Mouse (Mus musculus) heart, postnatal 0 days (tissue): ENCODE results near the gene Cebpb. TPM values are rescaled to one million over a fixed set of nuclear protein-coding genes. Genes with fewer than 3 reads are reported as not detected.

ENCODE experiments used
- ATAC-seq: fragments of 200-750 bp; cut with Nextera tagmentation; 2 replicates; pipeline ENCODE4 v1.8.0; 2017; ENCODE audit warnings: low read depth, moderate number of reproducible peaks, moderate library complexity; ENCODE audit not compliant: insufficient read depth
- DNase-seq: peaks from one replicate; pipeline ENCODE4 v3.0.0-alpha.2; 2016; ENCODE audit warnings: low spot score
- H3K27ac ChIP-seq: fragments of 300-500 bp; sonication (generic); 2 replicates; pipeline ENCODE4 v1.5.1; 2014; ENCODE audit warnings: low read depth, mild to moderate bottlenecking
- H3K27me3 ChIP-seq: fragments of 300-500 bp; sonication (generic); 2 replicates; pipeline ENCODE4 v1.6.1; 2014; ENCODE audit warnings: low read length, mixed read lengths; ENCODE audit not compliant: control insufficient read depth, insufficient read depth
- H3K36me3 ChIP-seq: fragments of 300-500 bp; sonication (generic); replicated peaks from 2 replicates; pipeline ENCODE4 v1.6.1; 2014; ENCODE audit warnings: low read length, mixed read lengths; ENCODE audit not compliant: control insufficient read depth, insufficient read depth
- H3K4me1 ChIP-seq: fragments of 300-500 bp; sonication (generic); 2 replicates; pipeline ENCODE4 v1.6.1; 2014; ENCODE audit warnings: antibody characterized with exemption; ENCODE audit not compliant: control insufficient read depth, insufficient read depth
- H3K4me2 ChIP-seq: fragments of 300-500 bp; sonication (generic); 2 replicates; pipeline ENCODE4 v1.6.1; 2014; ENCODE audit warnings: low read depth, mild to moderate bottlenecking, low read length, moderate library complexity
- H3K4me3 ChIP-seq: fragments of 300-500 bp; sonication (generic); 2 replicates; pipeline ENCODE4 v1.5.1; 2014; ENCODE audit warnings: low read depth, low read length
- H3K9ac ChIP-seq: fragments of 300-500 bp; sonication (generic); replicated peaks from 2 replicates; pipeline ENCODE4 v1.6.1; 2014; ENCODE audit warnings: low read depth, low read length, mixed read lengths
- H3K9me3 ChIP-seq: fragments of 300-500 bp; sonication (generic); replicated peaks from 2 replicates; pipeline ENCODE4 v1.6.1; 2016; ENCODE audit warnings: low read length; ENCODE audit not compliant: control insufficient read depth
- CTCF ChIP-seq: IDR thresholded peaks from 2 replicates; pipeline ENCODE4 v1.5.1; 2016; ENCODE audit warnings: antibody characterized with exemption, control low read depth, low read depth
- EP300 ChIP-seq: IDR thresholded peaks from 2 replicates; pipeline ENCODE4 v1.6.1; 2016; ENCODE audit warnings: antibody characterized with exemption, low read depth
- WGBS: fragments of 180-500 bp; shearing (Covaris S2); extraction: QIAGEN DNeasy Blood & Tissue Kit; methylation state at CpG from one replicate; pipeline ENCODE4 v1.1.7; 2014; 5-methylcytosine and 5-hydroxymethylcytosine counted together
- polyA plus RNA-seq: library from polyadenylated mRNA; unstranded; fragments of >200 nt; fragmentation: Nextera tagmentation; extraction: Ambion mirVana; gene quantifications from 2 replicates; pipeline ENCODE4 v1.2.1, GENCODE M21; 2015
- total RNA-seq: library from RNA; depleted of rRNA; stranded (reverse); fragments of >200 nt; gene quantifications from 2 replicates; pipeline ENCODE4 v1.2.3, GENCODE M21; 2014; ENCODE audit warnings: low replicate concordance

The Cebpb gene
- total and polyA plus RNA-seq, 2 experiments from 2014 or later = 4.9 to 50.8 TPM

DNA sequence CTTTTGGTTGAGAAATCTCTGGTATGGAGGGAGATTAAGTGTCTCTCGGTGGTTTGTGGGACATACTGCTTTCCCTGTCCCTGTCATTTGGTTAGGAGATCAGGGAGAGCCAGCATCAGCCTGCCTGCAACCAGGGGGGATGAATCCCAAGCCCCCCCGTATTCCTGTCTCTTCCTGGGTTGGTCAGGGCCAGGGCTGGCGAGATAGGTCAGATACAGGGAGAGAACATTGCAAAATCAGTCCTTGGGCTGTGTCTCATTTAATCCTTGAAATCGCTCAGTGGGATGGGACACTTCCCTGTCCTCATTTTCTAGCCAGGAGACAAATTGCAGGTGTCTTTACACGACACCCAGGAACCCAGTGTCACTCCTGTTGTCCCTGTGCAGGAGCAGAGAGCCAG lies 11.3 kb downstream of the Cebpb start:
- WGBS = 70% methylated on average over 5 of the region's 5 CpGs

DNA sequence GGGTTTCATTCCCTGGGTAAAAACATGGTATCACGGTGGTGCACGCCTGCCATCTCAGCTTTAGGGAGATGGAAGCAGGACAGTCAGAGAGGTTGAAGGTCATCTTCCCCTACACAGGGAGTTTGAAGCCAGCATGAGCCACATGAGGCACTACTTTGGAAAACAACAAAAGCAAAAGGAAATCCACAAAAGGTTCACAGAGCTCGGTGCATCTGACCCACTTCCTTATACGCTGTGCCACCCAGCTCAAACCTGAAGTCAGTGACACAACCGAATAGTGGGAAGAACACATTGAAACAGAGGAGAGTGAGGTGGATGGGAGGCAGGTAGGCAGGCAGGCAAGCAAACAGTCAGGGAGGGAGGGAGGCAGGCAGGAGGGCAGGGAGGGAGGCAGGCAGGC lies 12.8 kb downstream of the Cebpb start:
- ATAC-seq (no peak), DNase-seq (no peak)
- H3K4me1 ChIP-seq = peaks cover 7% of the 10 kb centered on the region
- H3K4me3 ChIP-seq = no peak overlapping the region
- no peaks in the 10 kb centered on the region for H3K9me3 ChIP-seq
- 79% methylated on average over 5 of the region's 5 CpGs for WGBS
- H3K27me3 ChIP-seq = no peaks in the 10 kb centered on the region
- TF ChIP-seq EP300 (no peak), CTCF (no peak)
- H3K36me3 ChIP-seq = no peaks in the 10 kb centered on the region
- H3K27ac ChIP-seq = no peak overlapping the region
- H3K9ac ChIP-seq = no peak overlapping the region
- H3K4me2 ChIP-seq = no peak overlapping the region

More for the DNA sequence above, 11.3 kb downstream of the Cebpb start:
- Histone ChIP-seq H3K36me3 (no peaks in the 10 kb centered on the region), H3K4me2 (no peak overlapping the region), H3K4me3 (no peak overlapping the region), H3K9me3 (no peaks in the 10 kb centered on the region), H3K4me1 (peaks cover 12% of the 10 kb centered on the region), H3K27me3 (no peaks in the 10 kb centered on the region), H3K27ac (no peak overlapping the region), H3K9ac (no peak overlapping the region)
- ATAC-seq (no peak), DNase-seq (no peak)
- no peak for TF ChIP-seq CTCF
- no peak for TF ChIP-seq EP300

DNA sequence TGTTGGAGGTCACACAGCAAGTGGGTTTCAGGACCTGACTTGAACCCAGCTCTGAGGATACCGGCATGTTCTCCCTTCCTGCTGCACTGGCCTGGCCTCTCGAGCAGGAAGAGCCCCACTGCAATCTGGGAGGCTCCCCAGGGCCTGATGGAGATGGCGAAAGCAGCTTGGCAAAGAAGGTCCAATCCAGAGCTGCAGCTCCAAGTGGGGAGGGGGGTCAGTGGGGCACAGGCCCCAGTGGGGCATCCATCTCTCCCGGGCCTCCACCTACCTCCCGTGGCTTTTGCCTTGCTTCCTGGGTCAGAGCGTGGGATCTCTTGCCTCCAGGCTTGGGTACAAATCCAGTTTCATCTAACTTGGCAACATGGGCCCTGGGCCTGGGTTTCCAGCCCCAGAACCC lies 13.4 kb downstream of the Cebpb start:
- Histone ChIP-seq H3K36me3 (no peaks in the 10 kb centered on the region), H3K27ac (no peak overlapping the region), H3K9me3 (no peaks in the 10 kb centered on the region), H3K4me3 (no peak overlapping the region), H3K27me3 (no peaks in the 10 kb centered on the region), H3K9ac (no peak overlapping the region), H3K4me2 (no peak overlapping the region), H3K4me1 (peaks cover 6% of the 10 kb centered on the region; the same call in 1 of the 2 replicates)
- no peak for ATAC-seq
- 68% methylated on average over 6 of the region's 6 CpGs for WGBS
- no peak for DNase-seq
- no peak for TF ChIP-seq CTCF
- no peak for TF ChIP-seq EP300

DNA sequence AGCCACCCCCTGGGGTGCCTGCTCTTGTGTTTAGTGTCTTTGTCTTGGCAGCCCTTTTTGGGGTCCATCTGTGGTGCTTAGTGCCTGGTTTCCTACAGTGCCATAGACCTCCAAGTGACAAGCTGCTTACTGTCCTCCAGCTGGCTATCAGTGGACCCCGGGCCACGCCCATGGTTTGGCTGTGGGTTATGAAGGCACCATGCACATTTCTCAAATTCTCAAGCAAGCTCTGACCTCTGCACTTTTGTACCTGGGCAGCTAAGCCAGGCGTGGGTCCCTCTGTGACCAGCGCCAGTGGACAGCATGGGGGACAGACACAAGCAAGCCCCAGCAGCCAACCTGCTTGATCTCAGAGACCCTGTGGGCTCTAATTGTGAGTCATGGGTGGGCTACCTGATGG lies 15.7 kb downstream of the Cebpb start:
- H3K9ac ChIP-seq = no peak overlapping the region
- no peaks in the 10 kb centered on the region for H3K36me3 ChIP-seq
- TF ChIP-seq CTCF = no peak
- TF ChIP-seq EP300 = no peak
- ATAC-seq = no peak
- no peaks in the 10 kb centered on the region for H3K9me3 ChIP-seq
- no peak overlapping the region for H3K4me3 ChIP-seq
- no peak overlapping the region for H3K4me2 ChIP-seq
- no peak for DNase-seq
- WGBS = 82% methylated on average over 4 of the region's 4 CpGs
- no peak overlapping the region for H3K27ac ChIP-seq
- H3K27me3 ChIP-seq = no peaks in the 10 kb centered on the region
- no peaks in the 10 kb centered on the region; the same call in 1 of the 2 replicates for H3K4me1 ChIP-seq

DNA sequence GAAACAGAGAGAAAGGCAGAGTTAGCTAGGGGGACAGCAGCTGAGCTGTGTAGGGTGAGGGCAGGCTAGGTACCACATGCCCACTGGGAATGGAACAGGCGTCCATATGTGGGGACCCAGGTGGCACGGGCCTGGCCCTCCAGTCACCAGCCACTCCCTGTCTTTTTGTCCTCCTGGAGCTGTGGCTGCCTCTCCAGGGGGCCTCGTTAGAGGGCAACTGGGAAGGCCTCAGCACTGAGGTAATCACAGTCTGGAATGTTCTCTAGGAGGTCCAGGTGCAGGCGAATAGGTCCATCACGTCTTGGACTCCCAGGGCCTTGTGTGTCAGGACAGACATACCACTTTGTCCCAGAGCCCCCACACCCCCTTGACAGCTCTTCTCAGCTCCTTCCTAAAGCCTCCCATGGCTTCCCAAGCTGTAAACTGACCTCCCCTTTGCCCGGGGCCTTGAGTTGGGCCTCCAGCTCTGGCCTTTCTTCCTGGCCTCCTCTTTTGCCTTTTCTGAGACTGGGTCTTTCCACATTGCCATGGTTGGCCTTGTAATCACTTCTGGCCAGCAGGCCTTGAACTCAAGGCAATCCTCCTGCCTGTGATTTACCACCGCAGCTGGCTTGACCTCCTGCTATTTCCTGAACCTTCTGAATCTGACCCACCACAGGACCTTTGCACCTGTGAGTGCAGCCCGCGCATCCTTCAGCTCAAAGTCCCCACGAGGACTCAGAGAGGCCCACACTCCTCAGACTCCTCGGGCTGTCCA lies 17.6 kb downstream of the Cebpb start:
- 67% methylated on average over 11 of the region's 11 CpGs for WGBS
- H3K4me2 ChIP-seq = no peak overlapping the region
- H3K9ac ChIP-seq = no peak overlapping the region; the same call in 1 of the 2 replicates
- ATAC-seq (0 out of 2 replicates have a peak, but pooled peaks have one; percentile 21), DNase-seq (no peak)
- no peaks in the 10 kb centered on the region for H3K36me3 ChIP-seq
- H3K4me1 ChIP-seq = no peaks in the 10 kb centered on the region; the same call in 1 of the 2 replicates
- H3K9me3 ChIP-seq = no peaks in the 10 kb centered on the region
- no peaks in the 10 kb centered on the region for H3K27me3 ChIP-seq
- TF ChIP-seq EP300 (no peak), CTCF (no peak)
- no peak overlapping the region for H3K4me3 ChIP-seq
- no peak overlapping the region for H3K27ac ChIP-seq

DNA sequence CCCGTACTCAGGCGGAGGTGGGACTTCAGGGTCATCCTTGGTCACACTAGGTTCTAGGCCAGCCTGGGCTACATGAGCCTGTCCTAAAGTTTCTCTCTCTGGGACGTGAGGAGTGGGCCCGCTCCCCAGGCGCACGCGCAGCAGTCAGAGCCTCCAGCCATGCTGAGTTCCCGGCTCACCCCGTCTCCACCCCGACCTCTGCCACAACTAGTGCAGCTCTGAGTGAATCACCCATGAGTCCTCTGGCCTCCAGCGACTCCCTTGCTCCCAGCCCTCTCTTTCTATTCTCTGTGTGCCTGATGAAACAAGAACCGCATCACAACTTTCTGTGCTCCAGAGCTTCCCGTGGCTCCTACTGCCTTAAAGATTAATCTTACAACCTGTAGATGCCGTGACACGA lies 19.7 kb downstream of the Cebpb start:
- 65% methylated on average over 15 of the region's 15 CpGs for WGBS
- TF ChIP-seq CTCF (no peak), EP300 (no peak)

More for the DNA sequence above, 19.7 kb downstream of the Cebpb start:
- Histone ChIP-seq H3K9me3 (no peaks in the 10 kb centered on the region), H3K4me1 (peaks cover 3% of the 10 kb centered on the region; the same call in 1 of the 2 replicates), H3K4me3 (no peak overlapping the region), H3K36me3 (no peaks in the 10 kb centered on the region), H3K27ac (no peak overlapping the region), H3K4me2 (no peak overlapping the region), H3K9ac (no peak overlapping the region), H3K27me3 (no peaks in the 10 kb centered on the region)
- ATAC-seq = no peak
- no peak for DNase-seq
